Mouse (Mus musculus): ENCODE measurements around the gene Cfap77. TPM values are rescaled to one million over a fixed set of nuclear protein-coding genes. Genes with fewer than 3 reads are reported as not detected.
A peak's percentile ranks its signal among the peaks of the same experiment; 100 is the strongest.

Cfap77 gene
- polyA plus RNA-seq, 2 experiments, result 0.29 to 0.88 TPM

- Histone ChIP-seq H3K9me3 (ENCODE audit: control insufficient read depth, low read length) (no peaks in the 10 kb centered on the region), H3K36me3 (ENCODE audit: control insufficient read depth, insufficient read depth, low read length) (no peaks in the 10 kb centered on the region), H3K4me3 (replicated peaks; ENCODE audit: low read length) (no peak overlapping the region), H3K27ac (replicated peaks; ENCODE audit: low read depth, low read length) (no peak overlapping the region), H3K4me2 (replicated peaks; ENCODE audit: low read depth, low read length, severe bottlenecking) (no peak overlapping the region), H3K4me1 (ENCODE audit: control insufficient read depth, insufficient read depth, low read length) (0 out of 2 replicates have a peak, but pooled peaks cover 7% of the 10 kb centered on the region), H3K9ac (ENCODE audit: low read depth, low read length, severe bottlenecking) (no peak overlapping the region), H3K27me3 (ENCODE audit: control insufficient read depth, insufficient read depth, low read length) (peaks cover 9% of the 10 kb centered on the region; the same call in 1 of the 2 replicates)
- 15% methylated on average over 7 of the region's 7 CpGs for WGBS
- TF ChIP-seq POLR2A (IDR thresholded peaks at IDR 0.05; ENCODE audit: borderline replicate concordance, extremely low read depth, insufficient read depth, insufficient read length), result no peak
- ATAC-seq (ENCODE audit: low FRiP score, low read depth), result no peak; the same call in 1 of the 2 replicates
- DNase-seq (ENCODE audit: low spot score), result peak; percentile 59
These were observed 78.2 kb downstream of the Cfap77 start for GRCm38 (mm10) chr2:28976635-28977034.

GRCm38 (mm10) chr2:28975604-28976003, 79.3 kb downstream of the Cfap77 start:
- H3K27ac ChIP-seq (replicated peaks; ENCODE audit: low read depth, low read length), result no peak overlapping the region
- DNase-seq (ENCODE audit: low spot score), result no peak
- no peak overlapping the region for H3K4me3 ChIP-seq (replicated peaks; ENCODE audit: low read length)
- WGBS, result 78% methylated on average over 5 of the region's 5 CpGs
- no peaks in the 10 kb centered on the region for H3K9me3 ChIP-seq (ENCODE audit: control insufficient read depth, low read length)
- peaks cover 9% of the 10 kb centered on the region; the same call in 1 of the 2 replicates for H3K27me3 ChIP-seq (ENCODE audit: control insufficient read depth, insufficient read depth, low read length)
- no peak for TF ChIP-seq POLR2A (IDR thresholded peaks at IDR 0.05; ENCODE audit: borderline replicate concordance, extremely low read depth, insufficient read depth, insufficient read length)
- no peak overlapping the region for H3K4me2 ChIP-seq (replicated peaks; ENCODE audit: low read depth, low read length, severe bottlenecking)
- no peak for ATAC-seq (ENCODE audit: low FRiP score, low read depth)
- H3K9ac ChIP-seq (ENCODE audit: low read depth, low read length, severe bottlenecking), result no peak overlapping the region
- no peaks in the 10 kb centered on the region for H3K36me3 ChIP-seq (ENCODE audit: control insufficient read depth, insufficient read depth, low read length)
- H3K4me1 ChIP-seq (ENCODE audit: control insufficient read depth, insufficient read depth, low read length), result 0 out of 2 replicates have a peak, but pooled peaks cover 7% of the 10 kb centered on the region

- DNase-seq (ENCODE audit: low spot score) (no peak), ATAC-seq (ENCODE audit: low FRiP score, low read depth) (no peak)
- no peak overlapping the region for H3K4me2 ChIP-seq (replicated peaks; ENCODE audit: low read depth, low read length, severe bottlenecking)
- no peaks in the 10 kb centered on the region for H3K36me3 ChIP-seq (ENCODE audit: control insufficient read depth, insufficient read depth, low read length)
- peaks cover 9% of the 10 kb centered on the region; the same call in 1 of the 2 replicates for H3K27me3 ChIP-seq (ENCODE audit: control insufficient read depth, insufficient read depth, low read length)
- 0 out of 2 replicates have a peak, but pooled peaks cover 2% of the 10 kb centered on the region for H3K4me1 ChIP-seq (ENCODE audit: control insufficient read depth, insufficient read depth, low read length)
- no peak overlapping the region for H3K4me3 ChIP-seq (replicated peaks; ENCODE audit: low read length)
- no peak for TF ChIP-seq POLR2A (IDR thresholded peaks at IDR 0.05; ENCODE audit: borderline replicate concordance, extremely low read depth, insufficient read depth, insufficient read length)
- no peak overlapping the region for H3K9ac ChIP-seq (ENCODE audit: low read depth, low read length, severe bottlenecking)
- WGBS, result 3% methylated on average over 6 of the region's 6 CpGs
- no peaks in the 10 kb centered on the region for H3K9me3 ChIP-seq (ENCODE audit: control insufficient read depth, low read length)
- H3K27ac ChIP-seq (replicated peaks; ENCODE audit: low read depth, low read length), result no peak overlapping the region
These were observed 80.3 kb downstream of the Cfap77 start for GRCm38 (mm10) chr2:28974520-28974919.

- Histone ChIP-seq H3K4me3 (replicated peaks; ENCODE audit: low read length) (no peak overlapping the region), H3K9me3 (ENCODE audit: control insufficient read depth, low read length) (no peaks in the 10 kb centered on the region), H3K36me3 (ENCODE audit: control insufficient read depth, insufficient read depth, low read length) (no peaks in the 10 kb centered on the region), H3K9ac (ENCODE audit: low read depth, low read length, severe bottlenecking) (no peak overlapping the region), H3K27ac (replicated peaks; ENCODE audit: low read depth, low read length) (no peak overlapping the region), H3K4me1 (ENCODE audit: control insufficient read depth, insufficient read depth, low read length) (0 out of 2 replicates have a peak, but pooled peaks cover 2% of the 10 kb centered on the region), H3K4me2 (replicated peaks; ENCODE audit: low read depth, low read length, severe bottlenecking) (no peak overlapping the region), H3K27me3 (ENCODE audit: control insufficient read depth, insufficient read depth, low read length) (peaks cover 9% of the 10 kb centered on the region; the same call in 1 of the 2 replicates)
- ATAC-seq (ENCODE audit: low FRiP score, low read depth) (no peak), DNase-seq (ENCODE audit: low spot score) (no peak)
- TF ChIP-seq POLR2A (IDR thresholded peaks at IDR 0.05; ENCODE audit: borderline replicate concordance, extremely low read depth, insufficient read depth, insufficient read length), result no peak
- WGBS, result 18% methylated on average over 15 of the region's 15 CpGs
These were observed 80.9 kb downstream of the Cfap77 start for GRCm38 (mm10) chr2:28973832-28974450.

- no peak for ATAC-seq (ENCODE audit: low FRiP score, low read depth)
- DNase-seq (ENCODE audit: low spot score), result no peak
- 62% methylated on average over 14 of the region's 14 CpGs for WGBS
- no peaks in the 10 kb centered on the region for H3K36me3 ChIP-seq (ENCODE audit: control insufficient read depth, insufficient read depth, low read length)
- H3K4me1 ChIP-seq (ENCODE audit: control insufficient read depth, insufficient read depth, low read length), result peaks cover 6% of the 10 kb centered on the region; the same call in 1 of the 2 replicates
- H3K4me3 ChIP-seq (replicated peaks; ENCODE audit: low read length), result no peak overlapping the region
- no peak for TF ChIP-seq POLR2A (IDR thresholded peaks at IDR 0.05; ENCODE audit: borderline replicate concordance, extremely low read depth, insufficient read depth, insufficient read length)
- H3K27me3 ChIP-seq (ENCODE audit: control insufficient read depth, insufficient read depth, low read length), result peaks cover 7% of the 10 kb centered on the region
- no peak overlapping the region for H3K9ac ChIP-seq (ENCODE audit: low read depth, low read length, severe bottlenecking)
- no peak overlapping the region for H3K4me2 ChIP-seq (replicated peaks; ENCODE audit: low read depth, low read length, severe bottlenecking)
- no peaks in the 10 kb centered on the region for H3K9me3 ChIP-seq (ENCODE audit: control insufficient read depth, low read length)
- H3K27ac ChIP-seq (replicated peaks; ENCODE audit: low read depth, low read length), result no peak overlapping the region
These were observed 84.4 kb downstream of the Cfap77 start for GRCm38 (mm10) chr2:28970424-28970823.
